Mouse (Mus musculus) liver, embryonic 16.5 days (tissue): Measurements from ENCODE around the gene Aifm1. TPM values are rescaled to one million over a fixed set of nuclear protein-coding genes. Genes with fewer than 3 reads are reported as not detected.

Source experiments
- polyA plus RNA-seq: library from polyadenylated mRNA; unstranded; fragments of >200 nt; fragmentation: Nextera tagmentation; extraction: Ambion mirVana; gene quantifications from 2 replicates; pipeline ENCODE4 v1.2.1, GENCODE M21; 2015

The Aifm1 gene
- polyA plus RNA-seq, 1 experiment from 2014 or later, result 63.9 TPM

Other genes starting within 250 kb of the Aifm1 start
- gene Bcorl1, start 172.2 kb downstream of the Aifm1 start, polyA plus RNA-seq, result 2.7 and 3.2 TPM in 2 replicates
- 1.9 and 2.8 TPM in 2 replicates for gene Elf4, start 50.4 kb downstream of the Aifm1 start, polyA plus RNA-seq
- gene Rab33a, start 5.7 kb upstream of the Aifm1 start, polyA plus RNA-seq, result 0.26 and 0.33 TPM in 2 replicates
- gene Zfp280c, start 80.9 kb upstream of the Aifm1 start, polyA plus RNA-seq, result 1.8 and 2.2 TPM in 2 replicates
- 3.2 and 3.6 TPM in 2 replicates for gene Slc25a14, start 109.8 kb upstream of the Aifm1 start, polyA plus RNA-seq
- gene Gpr119, start 160.9 kb upstream of the Aifm1 start, polyA plus RNA-seq, result not detected in 2 replicates
- 10.0 and 11.1 TPM in 2 replicates for gene Rbmx2, start 181.4 kb upstream of the Aifm1 start, polyA plus RNA-seq